Mouse (Mus musculus) kidney, adult 2 months (tissue): ENCODE results near the gene Fam178b.

ENCODE experiments used
- CTCF ChIP-seq: fragments of 200-500 bp; conservative IDR thresholded peaks from 2 replicates; pipeline ENCODE4 v1.5.1; 2011; ENCODE audit warnings: low read depth, mild to moderate bottlenecking, control low read depth, low read length, moderate library complexity, mixed read lengths; ENCODE audit not compliant: insufficient read depth, insufficient read length
- POLR2A ChIP-seq: fragments of 200-500 bp; IDR thresholded peaks from one replicate; pipeline ENCODE4 v1.6.1; 2011; ENCODE audit warnings: low read depth, low read length, control low read depth

GRCm38 (mm10) chr1:36529274-36529673, 153.7 kb downstream of the Fam178b start:
- TF ChIP-seq CTCF (no peak), POLR2A (no peak)
